Mouse (Mus musculus) lung, postnatal 36 days (tissue): ENCODE measurements at regions not wholly inside any gene's neighbourhood (a gene's known extent, or its start where the extent isn't known, plus 50 kb on each side); places are given as distances from the start of the nearest gene placed in this dataset.
"Not testable (repeated sequence)": the region's sequence is repeated elsewhere in the genome, so short reads cannot be mapped to it uniquely, and the experiment has no call there.

ENCODE experiments used
- DNase-seq: peaks from one replicate; pipeline ENCODE4 v3.0.0; 2022; ENCODE audit warnings: mixed read lengths

DNA sequence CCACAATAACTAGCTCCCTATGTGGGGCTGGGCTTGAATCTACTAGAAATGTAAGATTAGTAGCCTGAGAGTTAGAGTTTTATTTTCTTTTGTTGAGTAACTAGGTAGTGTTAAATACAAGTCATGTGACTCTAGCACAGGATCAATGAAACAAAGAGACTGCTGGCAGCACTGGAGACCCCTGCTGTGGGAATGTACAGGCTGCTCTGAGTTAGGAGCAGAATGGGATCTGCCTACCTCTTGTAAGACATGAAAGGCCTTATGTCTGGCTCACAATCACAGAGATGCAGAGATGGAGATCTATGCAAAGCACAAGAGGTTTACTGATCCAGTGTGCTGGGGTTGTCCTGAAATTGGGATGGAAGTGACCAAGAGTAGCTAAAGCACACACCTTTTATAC is 193.9 kb upstream of the Kcnmb2 start:
- not testable (repeated sequence) for DNase-seq

- no peak for DNase-seq
Measured at GRCm38 (mm10) chr3:31741289-31741688, 161.0 kb upstream of the Kcnmb2 start.

DNA sequence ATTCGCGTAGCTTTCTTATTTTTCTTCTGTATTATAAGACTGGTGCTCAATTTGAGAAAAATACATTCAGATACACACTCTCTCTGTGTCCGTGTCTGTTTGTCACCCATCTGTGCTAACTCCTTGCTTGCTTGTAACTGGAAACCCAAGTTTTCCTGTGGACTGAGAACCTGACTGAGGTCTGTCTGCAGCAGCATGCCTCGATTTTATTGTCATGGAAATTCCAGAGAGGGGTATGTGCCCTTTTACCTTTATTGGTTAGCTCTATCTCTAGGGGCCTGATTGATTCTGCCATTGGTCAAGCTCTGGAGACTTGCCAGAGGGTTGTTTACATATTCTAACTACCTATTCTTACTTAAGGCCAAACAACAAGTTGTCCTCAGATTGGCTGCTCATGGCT is 146.4 kb upstream of the Kcnmb2 start:
- DNase-seq = no peak

DNA sequence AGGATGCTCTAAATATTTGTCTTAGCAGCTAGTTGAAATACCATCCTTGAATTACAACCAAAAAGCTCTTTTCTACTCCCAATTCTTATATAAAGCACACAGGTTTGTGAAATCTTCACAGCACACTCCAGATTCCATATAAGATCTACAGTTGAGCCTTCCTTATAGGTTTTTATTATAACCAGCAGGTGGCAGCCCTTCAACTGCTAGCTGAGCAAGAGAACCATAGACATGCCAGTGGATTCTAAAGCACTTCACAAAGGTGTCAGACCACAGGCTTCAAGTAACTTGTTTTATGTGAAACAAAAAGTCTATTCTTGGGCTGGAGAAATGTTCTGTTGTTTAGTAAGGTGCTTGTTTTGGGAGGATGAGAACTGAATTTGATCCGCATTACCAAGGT is 133.1 kb upstream of the Kcnmb2 start:
- DNase-seq = peak; percentile 27

GRCm38 (mm10) chr3:31790342-31790970 is 111.9 kb upstream of the Kcnmb2 start:
- peak; percentile 62 for DNase-seq

GRCm38 (mm10) chr3:31793466-31794040 is 108.8 kb upstream of the Kcnmb2 start:
- DNase-seq = no peak

DNA sequence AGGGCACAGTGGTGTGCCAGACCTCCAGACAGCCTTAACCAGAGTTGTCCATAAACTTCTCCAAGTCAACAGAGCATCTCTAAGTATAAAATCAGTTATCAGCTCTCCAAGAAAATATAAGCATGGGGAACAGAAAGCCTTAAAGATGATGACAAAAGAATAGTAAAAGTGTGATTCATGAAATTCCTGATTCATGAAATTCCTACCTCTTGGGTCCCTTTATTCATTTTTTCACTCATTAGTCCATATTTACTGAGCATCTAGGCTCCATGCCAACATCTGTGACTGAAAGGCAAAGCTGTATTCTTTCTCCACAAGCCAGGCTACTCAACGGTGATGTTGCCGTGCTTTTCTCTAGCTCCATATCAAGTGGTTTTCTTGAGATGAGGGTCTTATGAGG is 105.7 kb upstream of the Kcnmb2 start:
- no peak for DNase-seq

DNA sequence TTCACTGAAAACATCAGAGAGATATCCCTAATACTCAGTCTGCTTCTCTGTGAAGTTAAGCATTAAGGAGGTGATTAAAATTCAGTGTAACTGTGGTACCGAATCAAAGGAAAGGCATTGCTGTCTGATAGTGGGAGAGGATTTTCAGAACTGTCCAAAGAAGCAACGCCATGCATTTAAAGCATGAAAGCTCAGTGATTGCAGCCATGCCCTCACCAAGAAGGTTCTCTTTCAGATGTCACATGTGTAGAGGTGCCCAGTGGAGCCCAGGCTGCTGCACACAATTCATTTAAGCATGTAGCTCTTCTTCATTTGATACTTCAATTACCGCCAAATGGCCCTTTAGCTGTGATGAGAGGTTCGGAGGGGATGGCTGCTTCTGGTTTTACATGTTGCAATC is 103.1 kb upstream of the Kcnmb2 start:
- no peak for DNase-seq

DNA sequence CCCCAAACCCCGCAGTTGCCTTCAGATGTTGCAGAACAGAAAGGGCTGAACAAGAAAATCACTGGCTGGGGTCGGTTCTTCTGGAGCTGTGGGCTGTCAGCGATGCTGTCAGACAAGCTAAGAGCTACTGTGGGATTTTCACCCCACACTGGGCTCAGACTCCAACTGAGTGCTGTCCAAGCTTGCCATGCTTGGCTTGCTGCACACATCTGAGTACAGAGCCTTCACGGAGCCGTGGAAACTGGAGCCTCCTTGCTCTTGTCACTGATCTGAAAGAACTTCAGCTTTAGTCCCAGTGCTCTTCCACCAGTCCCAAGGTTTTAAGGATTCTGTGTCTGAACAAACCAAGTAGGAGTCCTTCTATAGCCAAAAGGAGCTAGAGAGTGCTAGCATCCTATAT is 98.3 kb upstream of the Kcnmb2 start:
- no peak for DNase-seq

- DNase-seq = no peak
Measured at GRCm38 (mm10) chr3:31807741-31808140, 94.6 kb upstream of the Kcnmb2 start.

GRCm38 (mm10) chr3:31809131-31809530 is 93.2 kb upstream of the Kcnmb2 start:
- not testable (repeated sequence) for DNase-seq

- DNase-seq = no peak
Measured at GRCm38 (mm10) chr3:31811232-31811631, 91.1 kb upstream of the Kcnmb2 start.

DNA sequence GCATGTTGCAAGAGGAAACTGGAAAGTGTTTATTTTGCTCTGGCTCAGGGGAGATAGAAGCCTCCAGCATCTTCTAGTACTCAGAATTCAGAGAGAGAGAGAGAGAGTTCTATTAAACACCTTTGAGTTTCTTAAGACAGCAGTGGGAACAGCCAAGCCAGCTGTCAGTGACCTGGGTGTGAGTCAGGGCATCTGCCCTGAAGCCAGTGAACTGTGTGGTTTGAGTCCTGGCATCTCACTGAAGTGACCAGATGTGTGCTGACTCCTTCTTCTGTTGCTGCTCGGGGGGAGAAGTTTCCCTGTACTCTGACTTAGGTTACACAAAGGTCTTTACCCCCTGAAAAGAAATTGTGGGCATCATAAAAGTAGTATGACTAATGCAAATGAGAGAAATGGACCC is 70.4 kb upstream of the Kcnmb2 start:
- no peak for DNase-seq

GRCm38 (mm10) chr3:31841253-31841652 is 61.1 kb upstream of the Kcnmb2 start:
- no peak for DNase-seq

GRCm38 (mm10) chr3:31847087-31847486 is 55.2 kb upstream of the Kcnmb2 start:
- DNase-seq = no peak
